Mouse (Mus musculus): ENCODE data around the gene Syce3. TPM values are rescaled to one million over a fixed set of nuclear protein-coding genes. Genes with fewer than 3 reads are reported as not detected.
"Not testable (repeated sequence)": the region's sequence is repeated elsewhere in the genome, so short reads cannot be mapped to it uniquely, and the experiment has no call there.

The Syce3 gene
- polyA plus RNA-seq, 1 experiment from 2014 or later = not detected

- no peak overlapping the region for H3K4me3 ChIP-seq (ENCODE audit: control insufficient read depth in 1 of 2, insufficient read depth in 1 of 2, low read depth in 1 of 2, low read length in 2 of 2)
- no peak overlapping the region for H3K27ac ChIP-seq (replicated peaks in 1 of 2; ENCODE audit: control insufficient read depth in 1 of 2, insufficient read depth in 1 of 2, low read depth in 2 of 2, low read length in 2 of 2)
- WGBS = 32% methylated on average over 8 of the region's 8 CpGs
- H3K36me3 ChIP-seq (ENCODE audit: control insufficient read depth, insufficient read depth, low read length) = no peaks in the 10 kb centered on the region
- no peaks in the 10 kb centered on the region for H3K27me3 ChIP-seq (ENCODE audit: control insufficient read depth, insufficient read depth, low read length)
- H3K9ac ChIP-seq (ENCODE audit: low read length) = no peak overlapping the region
- H3K9me3 ChIP-seq (ENCODE audit: control insufficient read depth, low read length) = no peaks in the 10 kb centered on the region
- H3K4me1 ChIP-seq (ENCODE audit: control insufficient read depth in 2 of 2, insufficient read depth in 2 of 2, low read length in 2 of 2) = no peaks in the 10 kb centered on the region
- no peak overlapping the region for H3K4me2 ChIP-seq (ENCODE audit: low read length)
- no peak for ATAC-seq (ENCODE audit: insufficient number of reproducible peaks, insufficient read depth, low FRiP score, low read depth)
Measured at GRCm38 (mm10) chr15:89442486-89443070, 32.3 kb upstream of the Syce3 start.

GRCm38 (mm10) chr15:89435878-89436277, 25.6 kb upstream of the Syce3 start:
- WGBS = 79% methylated on average over 5 of the region's 5 CpGs
- H3K27ac ChIP-seq (replicated peaks in 1 of 2; ENCODE audit: control insufficient read depth in 1 of 2, insufficient read depth in 1 of 2, low read depth in 2 of 2, low read length in 2 of 2) = no peak overlapping the region
- H3K36me3 ChIP-seq (ENCODE audit: control insufficient read depth, insufficient read depth, low read length) = peaks cover 5% of the 10 kb centered on the region; the same call in 1 of the 2 replicates
- H3K9ac ChIP-seq (ENCODE audit: low read length) = no peak overlapping the region
- ATAC-seq (ENCODE audit: insufficient number of reproducible peaks, insufficient read depth, low FRiP score, low read depth) = no peak
- H3K4me3 ChIP-seq (ENCODE audit: control insufficient read depth in 1 of 2, insufficient read depth in 1 of 2, low read depth in 1 of 2, low read length in 2 of 2) = no peak overlapping the region
- peaks cover 0 to 1% of the 10 kb centered on the region in 2 experiments; a peak in 1 of 4 replicates for H3K4me1 ChIP-seq (ENCODE audit: control insufficient read depth in 2 of 2, insufficient read depth in 2 of 2, low read length in 2 of 2)
- H3K27me3 ChIP-seq (ENCODE audit: control insufficient read depth, insufficient read depth, low read length) = no peaks in the 10 kb centered on the region
- H3K4me2 ChIP-seq (ENCODE audit: low read length) = no peak overlapping the region
- H3K9me3 ChIP-seq (ENCODE audit: control insufficient read depth, low read length) = no peaks in the 10 kb centered on the region

GRCm38 (mm10) chr15:89434136-89434535, 23.8 kb upstream of the Syce3 start:
- WGBS = 56% methylated on average over 3 of the region's 3 CpGs
- no peak overlapping the region for H3K4me2 ChIP-seq (ENCODE audit: low read length)
- H3K36me3 ChIP-seq (ENCODE audit: control insufficient read depth, insufficient read depth, low read length) = peaks cover 5% of the 10 kb centered on the region; the same call in 1 of the 2 replicates
- H3K27me3 ChIP-seq (ENCODE audit: control insufficient read depth, insufficient read depth, low read length) = no peaks in the 10 kb centered on the region
- H3K9ac ChIP-seq (ENCODE audit: low read length) = no peak overlapping the region
- no peak overlapping the region for H3K4me3 ChIP-seq (ENCODE audit: control insufficient read depth in 1 of 2, insufficient read depth in 1 of 2, low read depth in 1 of 2, low read length in 2 of 2)
- H3K4me1 ChIP-seq (ENCODE audit: control insufficient read depth in 2 of 2, insufficient read depth in 2 of 2, low read length in 2 of 2) = peaks cover 0 to 3% of the 10 kb centered on the region in 2 experiments; a peak in 1 of 4 replicates
- no peak overlapping the region for H3K27ac ChIP-seq (replicated peaks in 1 of 2; ENCODE audit: control insufficient read depth in 1 of 2, insufficient read depth in 1 of 2, low read depth in 2 of 2, low read length in 2 of 2)
- ATAC-seq (ENCODE audit: insufficient number of reproducible peaks, insufficient read depth, low FRiP score, low read depth) = no peak
- H3K9me3 ChIP-seq (ENCODE audit: control insufficient read depth, low read length) = no peaks in the 10 kb centered on the region

GRCm38 (mm10) chr15:89432946-89433345, 22.6 kb upstream of the Syce3 start:
- Histone ChIP-seq H3K9ac (ENCODE audit: low read length) (no peak overlapping the region), H3K27ac (replicated peaks in 1 of 2; ENCODE audit: control insufficient read depth in 1 of 2, insufficient read depth in 1 of 2, low read depth in 2 of 2, low read length in 2 of 2) (no peak overlapping the region), H3K27me3 (ENCODE audit: control insufficient read depth, insufficient read depth, low read length) (no peaks in the 10 kb centered on the region), H3K9me3 (ENCODE audit: control insufficient read depth, low read length) (no peaks in the 10 kb centered on the region), H3K36me3 (ENCODE audit: control insufficient read depth, insufficient read depth, low read length) (peaks cover 8% of the 10 kb centered on the region), H3K4me1 (ENCODE audit: control insufficient read depth in 2 of 2, insufficient read depth in 2 of 2, low read length in 2 of 2) (peaks cover 6 to 13% of the 10 kb centered on the region in 2 experiments), H3K4me3 (ENCODE audit: control insufficient read depth in 1 of 2, insufficient read depth in 1 of 2, low read depth in 1 of 2, low read length in 2 of 2) (no peak overlapping the region), H3K4me2 (ENCODE audit: low read length) (no peak overlapping the region)
- no peak for ATAC-seq (ENCODE audit: insufficient number of reproducible peaks, insufficient read depth, low FRiP score, low read depth)
- 82% methylated on average over 4 of the region's 4 CpGs for WGBS

GRCm38 (mm10) chr15:89431806-89432205, 21.5 kb upstream of the Syce3 start:
- WGBS = 87% methylated on average over 6 of the region's 6 CpGs
- Histone ChIP-seq H3K27me3 (ENCODE audit: control insufficient read depth, insufficient read depth, low read length) (no peaks in the 10 kb centered on the region), H3K4me1 (ENCODE audit: control insufficient read depth in 2 of 2, insufficient read depth in 2 of 2, low read length in 2 of 2) (peaks cover 6 to 15% of the 10 kb centered on the region in 2 experiments), H3K36me3 (ENCODE audit: control insufficient read depth, insufficient read depth, low read length) (peaks cover 19% of the 10 kb centered on the region), H3K27ac (replicated peaks in 1 of 2; ENCODE audit: control insufficient read depth in 1 of 2, insufficient read depth in 1 of 2, low read depth in 2 of 2, low read length in 2 of 2) (no peak overlapping the region), H3K9ac (ENCODE audit: low read length) (no peak overlapping the region), H3K4me2 (ENCODE audit: low read length) (no peak overlapping the region), H3K9me3 (ENCODE audit: control insufficient read depth, low read length) (no peaks in the 10 kb centered on the region), H3K4me3 (ENCODE audit: control insufficient read depth in 1 of 2, insufficient read depth in 1 of 2, low read depth in 1 of 2, low read length in 2 of 2) (no peak overlapping the region)
- ATAC-seq (ENCODE audit: insufficient number of reproducible peaks, insufficient read depth, low FRiP score, low read depth) = no peak

- Histone ChIP-seq H3K9ac (ENCODE audit: low read length) (0 out of 2 replicates have a peak overlapping the region, but pooled peaks have one; percentile 31), H3K27ac (replicated peaks in 1 of 2; ENCODE audit: control insufficient read depth in 1 of 2, insufficient read depth in 1 of 2, low read depth in 2 of 2, low read length in 2 of 2) (no peak overlapping the region), H3K4me3 (ENCODE audit: control insufficient read depth in 1 of 2, insufficient read depth in 1 of 2, low read depth in 1 of 2, low read length in 2 of 2) (no peak overlapping the region), H3K9me3 (ENCODE audit: control insufficient read depth, low read length) (no peaks in the 10 kb centered on the region), H3K36me3 (ENCODE audit: control insufficient read depth, insufficient read depth, low read length) (peaks cover 25% of the 10 kb centered on the region), H3K4me2 (ENCODE audit: low read length) (no peak overlapping the region), H3K4me1 (ENCODE audit: control insufficient read depth in 2 of 2, insufficient read depth in 2 of 2, low read length in 2 of 2) (peaks cover 11 to 20% of the 10 kb centered on the region in 2 experiments), H3K27me3 (ENCODE audit: control insufficient read depth, insufficient read depth, low read length) (no peaks in the 10 kb centered on the region)
- ATAC-seq (ENCODE audit: insufficient number of reproducible peaks, insufficient read depth, low FRiP score, low read depth) = no peak
- 74% methylated on average over 3 of the region's 3 CpGs for WGBS
Measured at GRCm38 (mm10) chr15:89431271-89431670, 21.0 kb upstream of the Syce3 start.

- H3K4me3 ChIP-seq (ENCODE audit: control insufficient read depth in 1 of 2, insufficient read depth in 1 of 2, low read depth in 1 of 2, low read length in 2 of 2); H3K9me3 ChIP-seq (ENCODE audit: control insufficient read depth, low read length); ATAC-seq (ENCODE audit: insufficient number of reproducible peaks, insufficient read depth, low FRiP score, low read depth); H3K27me3 ChIP-seq (ENCODE audit: control insufficient read depth, insufficient read depth, low read length); H3K27ac ChIP-seq (replicated peaks in 1 of 2; ENCODE audit: control insufficient read depth in 1 of 2, insufficient read depth in 1 of 2, low read depth in 2 of 2, low read length in 2 of 2): not testable (repeated sequence)
- H3K9ac ChIP-seq (ENCODE audit: low read length) = 0 out of 2 replicates have a peak overlapping the region, but pooled peaks have one; percentile 31
- peaks cover 28% of the 10 kb centered on the region for H3K36me3 ChIP-seq (ENCODE audit: control insufficient read depth, insufficient read depth, low read length)
- H3K4me2 ChIP-seq (ENCODE audit: low read length) = peak overlapping the region; percentile 93; the same call in 1 of the 2 replicates
- WGBS = 73% methylated on average over 6 of the region's 9 CpGs
- peaks cover 14 to 24% of the 10 kb centered on the region in 2 experiments for H3K4me1 ChIP-seq (ENCODE audit: control insufficient read depth in 2 of 2, insufficient read depth in 2 of 2, low read length in 2 of 2)
Measured at GRCm38 (mm10) chr15:89430771-89431170, 20.5 kb upstream of the Syce3 start.

GRCm38 (mm10) chr15:89430341-89430740, 20.0 kb upstream of the Syce3 start:
- peak overlapping the region; percentile 68 to 70 for H3K4me3 ChIP-seq (ENCODE audit: control insufficient read depth in 1 of 2, insufficient read depth in 1 of 2, low read depth in 1 of 2, low read length in 2 of 2)
- 38% methylated on average over 6 of the region's 6 CpGs for WGBS
- H3K4me2 ChIP-seq (ENCODE audit: low read length) = peak overlapping the region; percentile 93
- no peaks in the 10 kb centered on the region for H3K9me3 ChIP-seq (ENCODE audit: control insufficient read depth, low read length)
- peak overlapping the region; percentile 91 for H3K9ac ChIP-seq (ENCODE audit: low read length)
- peaks cover 28% of the 10 kb centered on the region for H3K36me3 ChIP-seq (ENCODE audit: control insufficient read depth, insufficient read depth, low read length)
- H3K27me3 ChIP-seq (ENCODE audit: control insufficient read depth, insufficient read depth, low read length) = no peaks in the 10 kb centered on the region
- H3K27ac ChIP-seq (replicated peaks in 1 of 2; ENCODE audit: control insufficient read depth in 1 of 2, insufficient read depth in 1 of 2, low read depth in 2 of 2, low read length in 2 of 2) = peak overlapping the region; percentile 94 to 99
- H3K4me1 ChIP-seq (ENCODE audit: control insufficient read depth in 2 of 2, insufficient read depth in 2 of 2, low read length in 2 of 2) = peaks cover 14 to 24% of the 10 kb centered on the region in 2 experiments
- ATAC-seq (ENCODE audit: insufficient number of reproducible peaks, insufficient read depth, low FRiP score, low read depth) = no peak
